Mouse (Mus musculus) lung, adult 2 months (tissue): ENCODE results near the gene Nhs. TPM values are rescaled to one million over a fixed set of nuclear protein-coding genes. Genes with fewer than 3 reads are reported as not detected.
"Not testable (repeated sequence)": the region's sequence is repeated elsewhere in the genome, so short reads cannot be mapped to it uniquely, and the experiment has no call there.

Experiments
- DNase-seq: peaks from one replicate; pipeline ENCODE4 v3.0.0; 2022
- H3K4me1 ChIP-seq: fragments of 200-500 bp; 2 replicates; pipeline ENCODE4 v1.6.1; 2011; ENCODE audit warnings: low read length; ENCODE audit not compliant: control insufficient read depth, insufficient read depth
- H3K4me3 ChIP-seq: fragments of 200-500 bp; replicated peaks from 2 replicates; pipeline ENCODE3; 2011; ENCODE audit warnings: low read depth, mild to moderate bottlenecking, control low read depth, low read length; ENCODE audit errors: extremely low read depth
- CTCF ChIP-seq: fragments of 200-500 bp; IDR thresholded peaks from 2 replicates; pipeline ENCODE4 v1.5.1; 2011; ENCODE audit warnings: mild to moderate bottlenecking, low read length, control low read depth; ENCODE audit not compliant: insufficient read depth
- POLR2A ChIP-seq: fragments of 200-500 bp; IDR thresholded peaks from 2 replicates; pipeline ENCODE4 v1.6.1; 2011; ENCODE audit warnings: low read depth, mild to moderate bottlenecking, control low read depth, low read length, borderline replicate concordance; ENCODE audit errors: extremely low read depth
- WGBS: fragments of 180-500 bp; shearing (Covaris S2); methylation state at CpG from one replicate; pipeline ENCODE4 v1.1.7; 2018; 5-methylcytosine and 5-hydroxymethylcytosine counted together
- polyA plus RNA-seq: library from polyadenylated mRNA; depleted of rRNA; stranded (reverse); fragments of >200 nt; gene quantifications from 2 replicates; pipeline ENCODE4 v1.2.3, GENCODE M21; 2012

Nhs gene
- polyA plus RNA-seq, 1 experiment, result 0.33 TPM

GRCm38 (mm10) chrX:161853626-161854312, 305.8 kb downstream of the Nhs start:
- TF ChIP-seq POLR2A (no peak), CTCF (no peak)

GRCm38 (mm10) chrX:161826186-161826585, 333.3 kb downstream of the Nhs start:
- DNase-seq, H3K4me1 ChIP-seq, H3K4me3 ChIP-seq: not testable (repeated sequence)
- 25% methylated on average over 2 of the region's 2 CpGs for WGBS

More at GRCm38 (mm10) chrX:161853626-161854312, 305.8 kb downstream of the Nhs start:
- 61% methylated on average over 4 of the region's 4 CpGs for WGBS
- Histone ChIP-seq H3K4me3 (no peak overlapping the region), H3K4me1 (no peaks in the 10 kb centered on the region)
- DNase-seq, result no peak

GRCm38 (mm10) chrX:161790182-161790581, 369.3 kb downstream of the Nhs start:
- WGBS, result 35% methylated on average over 6 of the region's 6 CpGs
- no peaks in the 10 kb centered on the region for H3K4me1 ChIP-seq
- no peak for TF ChIP-seq POLR2A
- TF ChIP-seq CTCF, result peak; percentile 28
- no peak for DNase-seq
- H3K4me3 ChIP-seq, result no peak overlapping the region
